ENCODE assay signal across 18 mouse cellular contexts in the genomic region with DNA sequence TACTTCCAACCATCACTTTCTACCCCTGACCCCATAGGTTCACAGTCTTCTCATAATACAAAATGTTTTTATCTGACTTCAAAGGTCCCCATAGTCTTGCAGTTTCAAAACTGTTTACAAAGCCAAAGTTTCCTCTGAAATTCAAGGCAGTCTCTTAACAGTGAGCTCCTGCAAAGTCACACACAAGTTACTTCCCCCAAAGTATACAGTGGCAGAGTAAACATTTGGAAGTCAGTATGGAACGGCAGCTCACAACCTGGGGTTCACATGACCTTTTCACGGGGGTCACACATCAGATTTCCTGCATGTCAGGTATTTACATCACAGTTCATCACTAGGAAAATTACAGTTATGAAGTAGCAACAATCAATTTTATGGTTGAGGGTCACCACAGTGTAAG. TPM values are rescaled to one million over a fixed set of nuclear protein-coding genes. Genes with fewer than 3 reads are reported as not detected.
"Had no signal": no experiment of that assay in that cellular context is flagged by ENCODE, and none has a peak within 500 bp of the region (broad histone marks: within the 10 kb centered on the region; RNA-seq: fewer than 3 reads in every experiment).

No protein-coding gene starts in this region.

- H3K27ac ChIP-seq: midbrain, embryonic 10.5 days; midbrain, embryonic 12.5 days; neural tube, embryonic 13.5 days; stomach, embryonic 15.5 days had no signal

- H3K4me3 ChIP-seq: megakaryocyte, embryonic 14.5 days; midbrain, embryonic 10.5 days; midbrain, embryonic 12.5 days; myocyte; neural tube, embryonic 13.5 days; stomach, embryonic 15.5 days had no signal

- ATAC-seq: midbrain, embryonic 16.5 days had no signal

- DNase-seq: lung, adult 18-20 months; lung, embryonic 14.5 days; lung, postnatal 10 days; lung, postnatal 4 days; midbrain, embryonic 14.5 days; right cerebral cortex, postnatal 14 days; thymus, adult 18-20 months; thymus, postnatal 25 days; thymus, postnatal 4 days had no signal

- H3K4me1 ChIP-seq: midbrain, embryonic 10.5 days; midbrain, embryonic 12.5 days; neural tube, embryonic 13.5 days; stomach, embryonic 15.5 days had no signal

- H3K4me2 ChIP-seq: lung, embryonic 14.5 days; midbrain, embryonic 12.5 days; neural tube, embryonic 13.5 days; stomach, embryonic 15.5 days had no signal

- H3K9ac ChIP-seq: lung, embryonic 14.5 days; midbrain, embryonic 12.5 days; neural tube, embryonic 13.5 days; stomach, embryonic 15.5 days had no signal

- H3K27me3 ChIP-seq: megakaryocyte, embryonic 14.5 days; midbrain, embryonic 12.5 days; neural tube, embryonic 13.5 days; stomach, embryonic 15.5 days had no signal

- H3K9me3 ChIP-seq: megakaryocyte, embryonic 14.5 days; midbrain, embryonic 10.5 days; midbrain, embryonic 12.5 days; neural tube, embryonic 13.5 days; stomach, embryonic 15.5 days had no signal

RNA-seq across cellular contexts. Expression of gene Plekhd1, which starts 28.5 kb away (rescaled TPM):
- total RNA-seq: liver, adult 2 months; neutrophil, adult 5-6 weeks had no signal
- polyA plus RNA-seq: liver, adult 2 months; myocyte had no signal
